Mouse (Mus musculus) heart, postnatal 0 days (tissue): Measurements from ENCODE around the gene Alg12. TPM values are rescaled to one million over a fixed set of nuclear protein-coding genes. Genes with fewer than 3 reads are reported as not detected.
A peak's percentile ranks its signal among the peaks of the same experiment; 100 is the strongest.

Experiments used
- ATAC-seq: fragments of 200-750 bp; cut with Nextera tagmentation; 2 replicates; pipeline ENCODE4 v1.8.0; 2017; ENCODE audit warnings: low read depth, moderate number of reproducible peaks, moderate library complexity; ENCODE audit not compliant: insufficient read depth
- DNase-seq: peaks from one replicate; pipeline ENCODE4 v3.0.0-alpha.2; 2016; ENCODE audit warnings: low spot score
- H3K27ac ChIP-seq: fragments of 300-500 bp; sonication (generic); 2 replicates; pipeline ENCODE4 v1.5.1; 2014; ENCODE audit warnings: low read depth, mild to moderate bottlenecking
- H3K27me3 ChIP-seq: fragments of 300-500 bp; sonication (generic); 2 replicates; pipeline ENCODE4 v1.6.1; 2014; ENCODE audit warnings: low read length, mixed read lengths; ENCODE audit not compliant: control insufficient read depth, insufficient read depth
- H3K36me3 ChIP-seq: fragments of 300-500 bp; sonication (generic); replicated peaks from 2 replicates; pipeline ENCODE4 v1.6.1; 2014; ENCODE audit warnings: low read length, mixed read lengths; ENCODE audit not compliant: control insufficient read depth, insufficient read depth
- H3K4me1 ChIP-seq: fragments of 300-500 bp; sonication (generic); 2 replicates; pipeline ENCODE4 v1.6.1; 2014; ENCODE audit warnings: antibody characterized with exemption; ENCODE audit not compliant: control insufficient read depth, insufficient read depth
- H3K4me2 ChIP-seq: fragments of 300-500 bp; sonication (generic); 2 replicates; pipeline ENCODE4 v1.6.1; 2014; ENCODE audit warnings: low read depth, mild to moderate bottlenecking, low read length, moderate library complexity
- H3K4me3 ChIP-seq: fragments of 300-500 bp; sonication (generic); 2 replicates; pipeline ENCODE4 v1.5.1; 2014; ENCODE audit warnings: low read depth, low read length
- H3K9ac ChIP-seq: fragments of 300-500 bp; sonication (generic); replicated peaks from 2 replicates; pipeline ENCODE4 v1.6.1; 2014; ENCODE audit warnings: low read depth, low read length, mixed read lengths
- H3K9me3 ChIP-seq: fragments of 300-500 bp; sonication (generic); replicated peaks from 2 replicates; pipeline ENCODE4 v1.6.1; 2016; ENCODE audit warnings: low read length; ENCODE audit not compliant: control insufficient read depth
- CTCF ChIP-seq: IDR thresholded peaks from 2 replicates; pipeline ENCODE4 v1.5.1; 2016; ENCODE audit warnings: antibody characterized with exemption, control low read depth, low read depth
- EP300 ChIP-seq: IDR thresholded peaks from 2 replicates; pipeline ENCODE4 v1.6.1; 2016; ENCODE audit warnings: antibody characterized with exemption, low read depth
- WGBS: fragments of 180-500 bp; shearing (Covaris S2); extraction: QIAGEN DNeasy Blood & Tissue Kit; methylation state at CpG from one replicate; pipeline ENCODE4 v1.1.7; 2014; 5-methylcytosine and 5-hydroxymethylcytosine counted together
- polyA plus RNA-seq: library from polyadenylated mRNA; unstranded; fragments of >200 nt; fragmentation: Nextera tagmentation; extraction: Ambion mirVana; gene quantifications from 2 replicates; pipeline ENCODE4 v1.2.1, GENCODE M21; 2015
- total RNA-seq: library from RNA; depleted of rRNA; stranded (reverse); fragments of >200 nt; gene quantifications from 2 replicates; pipeline ENCODE4 v1.2.3, GENCODE M21; 2014; ENCODE audit warnings: low replicate concordance

Alg12 gene
- total and polyA plus RNA-seq, 2 experiments from 2014 or later = 6.4 to 21.8 TPM

DNA sequence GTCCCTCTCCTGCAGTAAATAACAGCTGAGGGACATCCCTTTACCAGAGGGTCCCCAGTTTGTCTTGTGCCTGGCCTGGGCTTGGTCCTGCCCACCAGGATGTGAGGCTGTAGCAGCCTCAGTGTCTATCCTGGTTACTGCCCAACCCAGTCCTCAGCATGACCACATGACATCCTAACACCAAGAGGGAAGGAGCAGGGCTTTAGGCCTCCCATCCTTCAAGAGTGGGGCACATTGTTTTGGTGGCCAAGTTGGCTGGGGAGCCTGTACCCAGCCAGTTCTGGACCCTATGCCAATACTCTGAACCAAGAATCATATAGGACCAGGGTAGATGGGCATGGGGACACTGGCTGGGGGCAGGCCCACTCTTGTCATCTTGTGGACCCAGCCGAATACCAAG is 29.5 kb upstream of the Alg12 start:
- peaks cover 26% of the 10 kb centered on the region for H3K4me1 ChIP-seq
- no peaks in the 10 kb centered on the region for H3K36me3 ChIP-seq
- no peak overlapping the region for H3K4me3 ChIP-seq
- H3K4me2 ChIP-seq = no peak overlapping the region
- no peak overlapping the region for H3K27ac ChIP-seq
- 95% methylated on average over 1 of the region's 1 CpGs for WGBS
- H3K27me3 ChIP-seq = no peaks in the 10 kb centered on the region
- TF ChIP-seq EP300 (no peak), CTCF (no peak)
- no peak overlapping the region for H3K9ac ChIP-seq
- DNase-seq (no peak), ATAC-seq (no peak)
- H3K9me3 ChIP-seq = no peaks in the 10 kb centered on the region

DNA sequence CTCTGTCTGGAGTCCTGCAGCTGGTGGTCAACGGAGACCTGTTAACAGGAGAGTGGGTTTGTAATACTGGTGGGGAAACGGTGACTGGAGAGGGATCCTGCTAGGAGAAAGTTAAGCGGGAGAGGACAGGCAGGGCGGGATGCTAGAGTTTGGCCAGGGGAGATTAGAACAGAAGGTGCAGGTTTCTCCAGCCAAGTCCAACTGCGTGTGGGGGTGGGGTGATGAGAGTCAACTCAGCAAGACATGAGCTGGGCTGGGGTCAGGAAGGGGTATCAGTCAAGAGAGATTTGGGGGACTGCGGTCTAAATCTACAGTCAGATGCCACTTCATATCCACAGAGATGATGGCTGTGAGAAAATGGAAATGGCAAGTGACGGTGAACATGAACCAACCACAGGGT is 25.8 kb upstream of the Alg12 start:
- Histone ChIP-seq H3K9ac (no peak overlapping the region), H3K4me2 (no peak overlapping the region), H3K9me3 (no peaks in the 10 kb centered on the region), H3K4me3 (no peak overlapping the region), H3K36me3 (no peaks in the 10 kb centered on the region), H3K27ac (no peak overlapping the region), H3K27me3 (no peaks in the 10 kb centered on the region), H3K4me1 (peaks cover 18% of the 10 kb centered on the region)
- TF ChIP-seq CTCF = no peak
- no peak for TF ChIP-seq EP300
- no peak for DNase-seq
- ATAC-seq = no peak
- WGBS = 86% methylated on average over 7 of the region's 7 CpGs

DNA sequence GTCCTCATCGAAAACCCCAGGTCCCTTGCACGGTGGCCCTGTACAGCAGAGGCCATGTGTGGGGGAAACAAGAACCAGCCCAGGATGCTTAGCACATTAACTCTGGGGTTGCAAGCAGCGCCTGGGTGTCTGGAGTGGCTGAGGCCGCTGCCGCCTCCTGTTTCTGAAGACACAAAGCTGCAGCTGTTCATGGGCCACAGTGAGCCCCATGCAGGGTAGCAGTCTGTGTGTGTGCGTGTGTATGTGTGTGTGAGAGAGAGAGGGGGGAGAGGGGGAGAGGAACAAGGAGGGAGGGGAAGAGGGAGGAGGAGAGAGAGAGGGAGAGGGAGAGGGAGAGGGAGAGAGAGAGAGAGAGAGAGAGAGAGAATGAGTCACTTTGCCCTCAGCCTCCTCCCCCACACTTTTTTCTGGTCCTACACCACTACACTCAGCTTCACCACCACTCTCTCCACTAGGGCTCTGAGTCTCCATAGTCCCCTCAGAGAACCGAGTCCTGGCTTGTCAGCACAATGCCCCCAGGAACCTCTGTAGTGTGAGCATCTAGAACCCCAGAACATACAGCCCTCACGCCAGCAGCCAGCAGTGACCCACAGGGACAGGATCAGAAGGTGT is 24.5 kb upstream of the Alg12 start:
- WGBS = 25% methylated on average over 8 of the region's 8 CpGs
- no peak for DNase-seq
- Histone ChIP-seq H3K4me1 (peaks cover 22% of the 10 kb centered on the region), H3K4me2 (no peak overlapping the region), H3K27me3 (no peaks in the 10 kb centered on the region), H3K4me3 (no peak overlapping the region), H3K9ac (no peak overlapping the region), H3K9me3 (no peaks in the 10 kb centered on the region), H3K36me3 (no peaks in the 10 kb centered on the region), H3K27ac (0 out of 2 replicates have a peak overlapping the region, but pooled peaks have one; percentile 36)
- TF ChIP-seq EP300 = no peak
- no peak for TF ChIP-seq CTCF
- no peak for ATAC-seq

DNA sequence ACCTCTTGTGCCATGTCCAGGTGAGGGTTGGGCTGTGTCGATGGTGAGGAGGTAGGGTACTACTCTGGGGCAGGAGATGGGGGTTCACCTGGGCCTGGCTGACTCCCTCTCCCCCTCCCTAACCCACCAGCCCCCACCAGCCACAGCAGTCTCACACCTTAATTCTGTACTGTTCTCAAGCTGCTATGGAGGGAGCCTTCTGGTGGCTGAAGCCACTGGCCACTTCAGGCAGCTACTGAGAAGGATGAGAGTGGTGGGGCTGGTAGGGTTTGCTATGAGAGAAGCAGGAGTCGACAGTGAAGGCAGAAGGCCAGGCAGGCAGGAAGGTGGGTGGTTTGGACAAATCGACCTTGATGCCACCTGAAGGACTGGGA is 23.2 kb upstream of the Alg12 start:
- no peak overlapping the region for H3K4me3 ChIP-seq
- TF ChIP-seq CTCF = no peak
- TF ChIP-seq EP300 = no peak
- 62% methylated on average over 3 of the region's 3 CpGs for WGBS
- H3K9me3 ChIP-seq = no peaks in the 10 kb centered on the region
- no peak overlapping the region for H3K4me2 ChIP-seq
- DNase-seq (no peak), ATAC-seq (no peak)
- no peak overlapping the region for H3K27ac ChIP-seq
- no peak overlapping the region for H3K9ac ChIP-seq
- peaks cover 28% of the 10 kb centered on the region for H3K4me1 ChIP-seq
- H3K36me3 ChIP-seq = no peaks in the 10 kb centered on the region
- no peaks in the 10 kb centered on the region for H3K27me3 ChIP-seq

DNA sequence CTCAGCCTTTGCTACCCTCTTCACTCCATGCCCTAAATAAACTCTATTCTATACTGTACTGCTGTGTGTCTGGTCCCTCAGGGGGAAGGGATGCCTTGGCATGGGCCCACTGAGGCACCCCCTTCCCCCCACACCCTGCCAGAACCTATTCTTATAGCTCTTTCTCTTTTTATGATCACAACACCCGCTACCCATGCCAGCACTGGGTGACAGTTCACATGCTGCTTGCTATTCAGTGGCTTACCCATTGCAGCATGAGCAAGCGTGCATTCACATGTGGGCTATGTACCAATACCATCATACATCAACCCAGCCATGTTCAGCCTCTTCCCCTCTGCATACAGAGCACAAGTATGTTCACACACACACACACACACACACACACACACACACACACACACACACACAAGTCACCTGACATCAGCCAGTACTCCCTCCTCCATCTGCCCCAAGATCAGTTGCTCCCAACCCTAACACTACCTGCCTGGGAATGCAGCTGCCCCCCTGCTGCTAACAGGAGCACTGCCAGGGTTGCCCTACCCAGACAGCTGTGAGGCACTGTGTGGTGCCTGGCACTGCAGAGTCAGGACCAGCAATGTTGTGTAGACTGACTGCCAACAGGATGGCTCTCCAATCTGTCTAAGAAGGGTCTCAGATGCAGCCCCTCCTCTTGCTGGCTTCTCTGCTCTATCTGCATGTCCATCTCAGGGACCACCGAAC is 22.6 kb upstream of the Alg12 start:
- Histone ChIP-seq H3K27ac (no peak overlapping the region), H3K4me3 (no peak overlapping the region), H3K9ac (no peak overlapping the region), H3K4me2 (no peak overlapping the region), H3K4me1 (peaks cover 34% of the 10 kb centered on the region), H3K9me3 (no peaks in the 10 kb centered on the region), H3K36me3 (no peaks in the 10 kb centered on the region), H3K27me3 (no peaks in the 10 kb centered on the region)
- TF ChIP-seq CTCF = no peak
- no peak for TF ChIP-seq EP300
- 74% methylated on average over 3 of the region's 3 CpGs for WGBS
- DNase-seq = no peak
- ATAC-seq = no peak

DNA sequence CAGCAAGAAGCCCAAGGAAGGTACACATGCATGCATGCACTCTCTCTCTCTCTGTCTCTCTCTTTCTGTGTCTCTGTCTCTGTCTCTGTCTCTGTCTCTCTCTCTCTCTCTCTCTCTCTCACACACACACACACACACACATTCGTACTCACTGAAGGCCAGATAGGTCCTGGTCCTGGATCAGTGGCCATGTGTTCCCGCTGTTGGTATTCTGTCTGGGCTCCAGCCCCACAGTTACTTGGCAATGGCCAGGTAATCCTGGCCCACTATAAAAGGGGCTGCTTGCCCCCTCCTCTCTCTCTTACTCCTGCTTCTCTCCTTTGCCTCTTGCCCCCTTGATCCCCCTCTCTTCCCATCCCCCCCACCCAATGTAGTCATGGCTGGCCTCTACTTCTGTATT is 22.0 kb upstream of the Alg12 start:
- no peak for TF ChIP-seq EP300
- TF ChIP-seq CTCF = no peak
- DNase-seq = no peak
- 81% methylated on average over 2 of the region's 2 CpGs for WGBS
- no peaks in the 10 kb centered on the region for H3K27me3 ChIP-seq
- no peaks in the 10 kb centered on the region for H3K9me3 ChIP-seq
- H3K4me2 ChIP-seq = no peak overlapping the region
- H3K36me3 ChIP-seq = no peaks in the 10 kb centered on the region
- no peak overlapping the region for H3K27ac ChIP-seq
- H3K4me3 ChIP-seq = no peak overlapping the region
- H3K9ac ChIP-seq = no peak overlapping the region
- H3K4me1 ChIP-seq = peaks cover 37% of the 10 kb centered on the region
- ATAC-seq = no peak
